Mouse (Mus musculus) ES-E14 (cell line): ENCODE data around the gene Nipal1. TPM values are rescaled to one million over a fixed set of nuclear protein-coding genes. Genes with fewer than 3 reads are reported as not detected.

ENCODE experiments used
- DNase-seq: peaks from one replicate; pipeline ENCODE4 v3.0.0-alpha.2; 2013; ENCODE audit warnings: low read depth, low spot score
- H3K27ac ChIP-seq: 2 replicates; pipeline ENCODE4 v1.5.1; 2012; ENCODE audit warnings: low read depth, mild to moderate bottlenecking, low read length, moderate library complexity, mixed read lengths; ENCODE audit not compliant: poor library complexity, insufficient read depth, severe bottlenecking
- H3K36me3 ChIP-seq: 2 replicates; pipeline ENCODE4 v1.6.1; 2012; ENCODE audit warnings: mild to moderate bottlenecking, low read length, moderate library complexity, mixed read lengths; ENCODE audit not compliant: control insufficient read depth, poor library complexity, insufficient read depth, severe bottlenecking
- H3K4me1 ChIP-seq, 2 experiments: fragments of 150-350 bp in 1 of 2; sonication (generic) in 1 of 2; 2 replicates each; pipeline ENCODE4 v1.6.1; 2012; ENCODE audit warnings: low read length in 2 of 2, mild to moderate bottlenecking in 1 of 2, mixed read lengths in 1 of 2; ENCODE audit not compliant: control insufficient read depth in 2 of 2, insufficient read depth in 2 of 2, poor library complexity in 1 of 2
- H3K4me3 ChIP-seq, 2 experiments: fragments of 150-350 bp in 1 of 2; sonication (generic) in 1 of 2; 2 replicates each; pipeline ENCODE4 v1.5.1; 2012; ENCODE audit warnings: low read length in 2 of 2, low read depth in 1 of 2, mild to moderate bottlenecking in 1 of 2, mixed read lengths in 1 of 2; ENCODE audit not compliant: insufficient read depth in 1 of 2, poor library complexity in 1 of 2, severe bottlenecking in 1 of 2
- H3K9ac ChIP-seq: 2 replicates; pipeline ENCODE4 v1.6.1; 2012; ENCODE audit warnings: low read depth, mild to moderate bottlenecking, low read length, mixed read lengths; ENCODE audit not compliant: poor library complexity, insufficient read depth, severe bottlenecking
- H3K9me3 ChIP-seq: fragments of 150-350 bp; sonication (generic); 2 replicates; pipeline ENCODE4 v1.6.1; 2012; ENCODE audit warnings: low read depth, mild to moderate bottlenecking, low read length; ENCODE audit not compliant: control insufficient read depth, insufficient read depth
- CHD2 ChIP-seq: IDR thresholded peaks from 2 replicates; pipeline ENCODE4 v1.6.1; 2014; ENCODE audit warnings: mild to moderate bottlenecking, low read depth, low read length, inconsistent platforms
- HCFC1 ChIP-seq: IDR thresholded peaks from 2 replicates; pipeline ENCODE4 v1.6.1; 2012; ENCODE audit warnings: low read length, inconsistent platforms, borderline replicate concordance; ENCODE audit not compliant: insufficient read depth
- MAFK ChIP-seq: IDR thresholded peaks from 2 replicates; pipeline ENCODE4 v1.6.1; 2014; ENCODE audit warnings: mild to moderate bottlenecking, low read depth, low read length, inconsistent platforms; ENCODE audit not compliant: insufficient read depth
- ZC3H11A ChIP-seq: IDR thresholded peaks from 2 replicates; pipeline ENCODE4 v1.6.1; 2012; ENCODE audit warnings: low read depth, mild to moderate bottlenecking, inconsistent platforms, low read length, borderline replicate concordance
- ZNF384 ChIP-seq: IDR thresholded peaks from 2 replicates; pipeline ENCODE4 v1.6.1; 2012; ENCODE audit warnings: low read depth, low read length, inconsistent platforms
- in situ Hi-C, 2 experiments: fragments of 600-800 bp; cut with MboI; formaldehyde crosslinking; loops; one replicate each; pipeline ENCODE4 v1.15.1; 2025; ENCODE audit warnings: low sequenced_read_pairs in 2 of 2, inconsistent platforms in 1 of 2; ENCODE audit not compliant: unreplicated experiment in 2 of 2
- total RNA-seq: library from RNA; depleted of rRNA; stranded (reverse); fragments of 300-350 nt; gene quantifications from 2 replicates; pipeline ENCODE4 v1.2.3, GENCODE M21; 2012

Nipal1 gene
- total RNA-seq, 1 experiment: 0.22 TPM

DNA sequence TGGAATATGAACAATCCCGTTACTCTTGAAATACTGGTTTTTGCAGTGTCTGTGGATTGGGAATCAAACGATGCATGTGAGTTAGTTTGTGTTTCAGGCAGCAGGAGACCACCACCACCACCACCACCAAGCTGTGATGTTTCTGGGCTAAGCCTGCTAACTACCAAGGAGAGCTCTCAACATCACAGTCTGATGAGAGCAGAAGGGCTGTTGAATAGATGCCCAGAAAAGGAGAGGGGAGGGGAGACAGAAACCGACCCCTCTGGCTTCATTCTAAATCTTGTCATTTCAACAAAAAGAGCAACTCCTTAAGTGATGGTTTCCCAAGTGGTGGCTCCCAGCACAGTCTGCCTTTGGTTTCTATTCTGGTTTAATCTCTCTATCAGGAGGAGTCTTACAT lies 50.7 kb downstream of the Nipal1 start:
- Histone ChIP-seq H3K9ac (no peak overlapping the region), H3K4me1 (peaks cover 0 to 3% of the 10 kb centered on the region in 2 experiments; a peak in 1 of 4 replicates), H3K4me3 (no peak overlapping the region), H3K27ac (no peak overlapping the region), H3K36me3 (no peaks in the 10 kb centered on the region), H3K9me3 (no peaks in the 10 kb centered on the region)
- in situ Hi-C loops: no loop called here
- no peak for DNase-seq
- TF ChIP-seq ZNF384: no peak
- no peak for TF ChIP-seq HCFC1
- TF ChIP-seq ZC3H11A: no peak
- no peak for TF ChIP-seq MAFK
- TF ChIP-seq CHD2: no peak

DNA sequence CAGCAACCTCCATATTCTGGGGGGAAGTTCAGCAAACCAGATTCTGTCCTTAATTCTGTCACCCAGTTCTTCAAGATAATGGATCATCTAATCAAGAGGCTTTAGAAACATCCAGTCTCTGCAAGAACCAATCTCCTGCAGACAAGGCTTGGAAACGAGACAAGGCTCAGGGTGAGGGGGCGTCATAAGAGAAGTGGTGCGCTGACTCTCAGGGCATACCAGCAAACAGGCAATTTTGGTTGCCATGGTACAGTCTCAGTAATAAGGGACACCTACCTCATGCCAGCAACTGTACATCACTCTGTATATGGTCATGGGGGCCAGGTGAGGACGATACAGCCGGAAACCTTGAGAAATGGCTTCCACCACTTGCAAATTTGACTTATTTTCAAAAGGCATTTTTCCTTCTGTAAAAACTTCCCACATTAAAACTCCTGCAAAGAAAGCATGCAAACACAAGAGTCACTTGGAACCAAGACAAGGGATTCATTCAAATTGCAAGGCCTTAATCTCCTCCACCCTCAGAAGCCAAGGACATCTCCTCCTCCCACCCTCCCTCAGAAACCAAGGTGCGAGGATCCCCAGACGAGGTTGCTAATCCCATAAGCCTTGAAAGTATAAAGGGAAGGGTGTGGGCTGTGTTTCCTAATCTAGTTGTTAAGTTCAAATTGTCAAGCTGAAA lies 51.4 kb downstream of the Nipal1 start:
- no peak for DNase-seq
- Histone ChIP-seq H3K9me3 (no peaks in the 10 kb centered on the region), H3K4me3 (no peak overlapping the region), H3K36me3 (no peaks in the 10 kb centered on the region), H3K9ac (no peak overlapping the region), H3K27ac (no peak overlapping the region), H3K4me1 (peaks cover 0 to 3% of the 10 kb centered on the region in 2 experiments; a peak in 1 of 4 replicates)
- TF ChIP-seq ZC3H11A (no peak), HCFC1 (no peak), MAFK (no peak), ZNF384 (no peak), CHD2 (no peak)
- in situ Hi-C loops: no loop called here

- H3K27ac ChIP-seq: no peak overlapping the region
- no peaks in the 10 kb centered on the region for H3K36me3 ChIP-seq
- in situ Hi-C loops: no loop called here
- no peak overlapping the region for H3K9ac ChIP-seq
- H3K4me3 ChIP-seq: no peak overlapping the region
- no peak for DNase-seq
- TF ChIP-seq MAFK: no peak
- no peak for TF ChIP-seq CHD2
- TF ChIP-seq ZNF384: no peak
- TF ChIP-seq HCFC1: no peak
- TF ChIP-seq ZC3H11A: no peak
- H3K9me3 ChIP-seq: no peaks in the 10 kb centered on the region
- peaks cover 0 to 3% of the 10 kb centered on the region in 2 experiments; a peak in 1 of 4 replicates for H3K4me1 ChIP-seq
Measured at GRCm38 (mm10) chr5:72699500-72699818, 51.9 kb downstream of the Nipal1 start.

GRCm38 (mm10) chr5:72702202-72702601 lies 54.6 kb downstream of the Nipal1 start:
- Histone ChIP-seq H3K27ac (no peak overlapping the region), H3K36me3 (no peaks in the 10 kb centered on the region), H3K9ac (no peak overlapping the region), H3K4me1 (no peaks in the 10 kb centered on the region; a peak in 1 of 4 replicates), H3K4me3 (no peak overlapping the region), H3K9me3 (no peaks in the 10 kb centered on the region)
- no peak for DNase-seq
- TF ChIP-seq ZNF384 (no peak), MAFK (no peak), CHD2 (no peak), HCFC1 (no peak), ZC3H11A (no peak)
- in situ Hi-C loops: loop anchor here in 1 of 2 experiments (25.0 kb wide), 1 partner anchor 340 kb away; no protein-coding TSS in a partner anchor

GRCm38 (mm10) chr5:72706095-72706494 lies 58.5 kb downstream of the Nipal1 start:
- DNase-seq: no peak
- TF ChIP-seq ZC3H11A: no peak
- no peak for TF ChIP-seq CHD2
- TF ChIP-seq MAFK: no peak
- TF ChIP-seq HCFC1: no peak
- TF ChIP-seq ZNF384: no peak
- no peak overlapping the region for H3K9ac ChIP-seq
- no peak overlapping the region for H3K27ac ChIP-seq
- H3K9me3 ChIP-seq: no peaks in the 10 kb centered on the region
- no peaks in the 10 kb centered on the region; a peak in 1 of 4 replicates for H3K4me1 ChIP-seq
- in situ Hi-C loops: loop anchor here in 1 of 2 experiments (25.0 kb wide), 1 partner anchor 344 kb away; no protein-coding TSS in a partner anchor
- no peak overlapping the region for H3K4me3 ChIP-seq
- H3K36me3 ChIP-seq: no peaks in the 10 kb centered on the region
